Mouse (Mus musculus): ENCODE results near the gene Trp53rka.

The Trp53rka gene

DNA sequence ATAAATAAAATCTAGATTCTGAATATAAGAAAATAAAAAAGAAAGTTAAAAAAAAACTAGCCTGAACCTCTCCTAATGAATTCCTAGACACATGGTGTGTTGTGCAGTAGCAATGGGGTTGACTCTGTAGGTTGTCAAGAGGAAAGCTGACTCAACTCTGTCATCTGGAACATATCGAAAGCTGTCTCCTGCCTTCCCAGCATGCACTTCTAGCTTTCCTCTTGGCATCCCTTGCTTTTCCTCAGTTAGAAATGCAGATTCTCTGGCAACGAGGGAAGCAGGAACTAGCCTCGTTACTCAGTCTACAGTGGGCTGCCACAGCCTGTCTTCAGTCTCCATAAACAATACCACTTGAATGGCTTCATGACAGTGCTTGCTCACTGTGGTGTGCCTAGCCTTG lies 7.3 kb downstream of the Trp53rka start:
- no peak for DNase-seq

- DNase-seq: no peak
Observed at GRCm38 (mm10) chr2:165484152-165484551, 9.0 kb downstream of the Trp53rka start.

- no peak for DNase-seq
Observed at GRCm38 (mm10) chr2:165482003-165482402, 11.1 kb downstream of the Trp53rka start.

DNA sequence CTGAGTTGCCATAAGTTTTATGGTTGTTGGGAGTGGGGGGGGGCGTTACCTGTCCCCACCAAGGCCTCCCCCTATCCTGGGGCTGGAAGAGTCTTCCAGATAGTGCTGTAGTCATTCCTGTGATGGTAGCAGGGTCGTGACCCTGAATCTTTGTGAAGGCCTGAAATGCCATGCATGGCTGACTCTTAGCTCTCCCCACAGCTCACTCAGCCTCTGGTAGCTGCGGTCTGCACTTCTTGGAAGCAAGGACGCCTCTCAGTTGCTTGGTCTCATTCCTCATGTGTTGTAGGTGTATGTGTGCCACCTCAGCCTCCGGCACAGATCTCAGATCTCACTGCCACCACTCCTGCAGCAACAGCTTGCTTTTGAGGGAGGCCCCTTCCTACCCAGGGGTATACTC lies 17.3 kb downstream of the Trp53rka start:
- no peak for DNase-seq

GRCm38 (mm10) chr2:165475412-165475811 lies 17.7 kb downstream of the Trp53rka start:
- DNase-seq: no peak

GRCm38 (mm10) chr2:165473003-165473402 lies 20.1 kb downstream of the Trp53rka start, which contains the start of gene Slc13a3:
Slc13a3 (minus strand) TSS chr2:165473230.
- DNase-seq: peak in 1 of 2 experiments; percentile 10

DNA sequence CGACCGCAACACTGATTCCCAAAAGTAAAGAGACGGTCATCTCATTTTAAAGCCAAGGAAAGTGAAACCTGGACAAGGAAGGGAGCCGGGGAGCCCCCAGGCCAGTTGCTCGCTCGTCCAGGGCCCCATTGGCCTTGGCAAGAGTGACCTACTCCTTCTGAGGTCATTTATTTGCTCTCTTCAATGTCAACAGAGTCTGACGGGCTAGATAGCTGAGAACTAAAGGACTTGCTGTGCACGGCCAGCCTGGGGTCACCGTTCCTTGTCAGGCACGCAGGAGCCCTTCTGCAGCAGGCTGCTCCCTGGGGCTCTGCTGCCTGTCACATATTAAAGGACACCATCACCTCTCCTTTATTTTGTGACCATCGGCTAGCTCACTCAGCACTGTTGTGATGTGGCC lies 21.2 kb downstream of the Trp53rka start:
- no peak for DNase-seq

DNA sequence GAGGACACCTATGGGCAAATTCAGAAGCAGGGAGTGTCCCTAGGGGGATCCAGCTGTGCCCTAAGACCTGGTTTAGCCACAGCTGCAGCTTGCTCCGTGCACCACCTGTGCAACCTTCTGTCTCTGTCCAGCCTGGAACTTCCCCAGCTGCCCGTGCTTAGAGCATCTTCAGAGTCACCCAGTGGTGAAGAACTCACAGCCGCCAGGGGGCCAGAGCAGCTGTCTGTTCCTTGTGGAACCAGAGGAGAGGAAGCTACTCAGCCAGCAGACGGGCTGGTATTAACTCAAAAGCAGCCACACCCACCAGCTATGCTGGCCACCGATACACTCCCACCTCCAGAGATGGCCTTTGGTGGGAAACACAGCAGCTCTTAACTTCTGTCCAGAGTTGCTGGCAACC lies 23.0 kb downstream of the Trp53rka start:
- no peak for DNase-seq

DNA sequence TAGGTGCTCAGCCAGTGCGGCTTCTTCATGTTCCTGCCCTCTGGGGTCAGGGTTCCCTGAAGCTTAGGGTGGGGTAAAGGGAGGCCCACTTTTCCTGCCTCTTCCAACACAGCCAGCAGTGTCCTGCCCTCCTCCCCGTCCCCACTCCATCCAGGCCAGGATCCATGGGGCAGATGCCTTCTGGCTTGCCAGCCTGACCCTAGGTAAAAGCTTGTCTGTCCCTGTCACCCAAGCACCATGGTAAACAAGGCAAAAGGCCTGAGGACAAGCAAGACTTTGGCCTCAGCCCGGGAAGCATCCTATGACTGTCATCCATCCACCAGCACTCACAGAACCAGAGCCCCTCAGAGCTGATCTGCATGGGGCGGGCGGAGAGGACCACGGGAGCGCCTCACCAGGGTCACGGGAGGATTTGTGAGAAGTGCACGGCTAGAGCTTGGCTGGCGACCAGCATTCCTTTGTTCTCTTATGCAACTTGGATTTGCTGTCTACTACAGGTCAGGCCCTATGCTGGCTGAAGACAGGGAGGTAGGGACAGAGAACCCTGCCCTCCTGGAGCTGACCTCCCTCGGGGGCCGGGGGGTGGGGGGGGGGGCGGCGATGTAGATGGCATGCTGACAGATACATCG lies 25.2 kb downstream of the Trp53rka start:
- peak in 1 of 2 experiments; percentile 28 for DNase-seq

GRCm38 (mm10) chr2:165459663-165460062 lies 33.5 kb downstream of the Trp53rka start:
- no peak for DNase-seq

DNA sequence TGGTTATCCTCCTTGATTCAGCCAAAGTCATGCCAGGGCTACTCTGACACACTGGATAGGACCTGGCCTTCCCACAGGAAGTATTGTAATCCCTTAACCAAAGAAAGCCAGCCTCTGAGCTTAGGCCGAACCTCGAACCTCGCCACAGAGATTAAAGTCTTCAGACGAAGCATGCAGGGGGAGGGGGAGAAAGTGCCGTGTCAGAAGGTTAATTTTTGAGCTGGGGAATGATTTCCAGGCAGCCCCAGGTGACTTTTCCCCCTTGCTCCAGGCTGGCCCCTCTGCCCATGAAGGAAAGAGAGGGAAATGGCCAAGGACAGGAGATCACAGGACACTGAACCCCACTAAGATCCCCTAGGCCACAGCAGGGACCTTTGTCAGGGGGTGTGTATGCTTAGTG lies 34.9 kb downstream of the Trp53rka start:
- no peak for DNase-seq

- DNase-seq: no peak
Observed at GRCm38 (mm10) chr2:165456710-165457109, 36.4 kb downstream of the Trp53rka start.

GRCm38 (mm10) chr2:165452730-165453693 lies 40.1 kb downstream of the Trp53rka start:
- DNase-seq: no peak

- no peak for DNase-seq
Observed at GRCm38 (mm10) chr2:165448475-165448874, 44.6 kb downstream of the Trp53rka start.

DNA sequence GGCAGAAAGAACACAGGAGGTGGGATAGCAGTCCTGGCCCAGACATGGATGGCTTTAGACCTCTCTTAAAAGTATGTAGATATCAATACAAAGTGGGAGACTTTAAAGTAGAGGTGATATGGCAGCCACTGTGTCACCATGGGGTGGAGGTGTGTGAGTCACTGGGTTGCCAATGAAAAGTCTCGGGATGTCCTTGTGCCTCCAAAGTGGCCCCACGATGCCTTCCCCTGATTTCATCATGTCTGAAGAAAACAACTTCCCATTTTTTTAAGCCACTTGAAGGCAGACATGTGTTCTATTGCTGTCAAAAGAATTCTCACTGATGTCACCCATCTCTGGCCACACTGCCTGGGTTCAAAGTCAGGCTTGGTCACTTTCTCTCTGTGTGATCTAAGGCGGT lies 48.3 kb downstream of the Trp53rka start:
- DNase-seq: no peak

- peak in 1 of 2 experiments; percentile 47 for DNase-seq
Observed at GRCm38 (mm10) chr2:165442981-165443380, 50.1 kb downstream of the Trp53rka start.

- DNase-seq: no peak
Observed at GRCm38 (mm10) chr2:165441613-165442012, 51.5 kb downstream of the Trp53rka start.

Measured in cerebellum, postnatal 14 days (tissue).